Mouse (Mus musculus) cerebellum, adult 2 months (tissue): ENCODE results near the gene Ikzf1.

Source experiments
- CTCF ChIP-seq: fragments of 200-500 bp; IDR thresholded peaks from 2 replicates; pipeline ENCODE4 v1.5.1; 2011; ENCODE audit warnings: low read depth, mild to moderate bottlenecking, control low read depth, low read length, moderate library complexity, borderline replicate concordance; ENCODE audit not compliant: insufficient read depth
- POLR2A ChIP-seq: fragments of 200-500 bp; IDR thresholded peaks from 2 replicates; pipeline ENCODE4 v1.6.1; 2011; ENCODE audit warnings: low read length, control low read depth, borderline replicate concordance; ENCODE audit not compliant: insufficient read depth

- no peak for TF ChIP-seq POLR2A
- no peak for TF ChIP-seq CTCF
Observed at GRCm38 (mm10) chr11:11716692-11717037, 31.9 kb downstream of the Ikzf1 start.
